Mouse (Mus musculus): Measurements from ENCODE around the gene Slc27a3.
A peak's percentile ranks its signal among the peaks of the same experiment; 100 is the strongest.

Slc27a3 gene

GRCm38 (mm10) chr3:90389511-90390490 is at the start of gene Slc27a3:
Gene Slc27a3, minus strand, starts transcription at chr3:90389938.
- peak; percentile 72 for DNase-seq (ENCODE audit: low spot score)

GRCm38 (mm10) chr3:90437131-90437530 is 47.4 kb upstream of the Slc27a3 start:
- DNase-seq (ENCODE audit: low spot score) = no peak

GRCm38 (mm10) chr3:90434073-90434730 is 44.5 kb upstream of the Slc27a3 start:
- DNase-seq (ENCODE audit: low spot score) = no peak

- DNase-seq (ENCODE audit: low spot score) = peak; percentile 98
Observed at GRCm38 (mm10) chr3:90433381-90434020, 43.8 kb upstream of the Slc27a3 start, which contains the start of gene Ints3. Gene Ints3, minus strand, starts transcription at chr3:90433622.

- DNase-seq (ENCODE audit: low spot score) = peak; percentile 73
Observed at GRCm38 (mm10) chr3:90432811-90433219, 43.1 kb upstream of the Slc27a3 start.

- no peak for DNase-seq (ENCODE audit: low spot score)
Observed at GRCm38 (mm10) chr3:90432348-90432747, 42.6 kb upstream of the Slc27a3 start.

- DNase-seq (ENCODE audit: low spot score) = no peak
Observed at GRCm38 (mm10) chr3:90429576-90429975, 39.8 kb upstream of the Slc27a3 start.

GRCm38 (mm10) chr3:90428186-90428585 is 38.4 kb upstream of the Slc27a3 start:
- DNase-seq (ENCODE audit: low spot score) = no peak

GRCm38 (mm10) chr3:90427574-90427973 is 37.8 kb upstream of the Slc27a3 start:
- no peak for DNase-seq (ENCODE audit: low spot score)

GRCm38 (mm10) chr3:90425499-90425898 is 35.8 kb upstream of the Slc27a3 start:
- DNase-seq (ENCODE audit: low spot score) = no peak

- no peak for DNase-seq (ENCODE audit: low spot score)
Observed at GRCm38 (mm10) chr3:90423549-90423948, 33.8 kb upstream of the Slc27a3 start.

GRCm38 (mm10) chr3:90420696-90421095 is 31.0 kb upstream of the Slc27a3 start:
- DNase-seq (ENCODE audit: low spot score) = no peak

GRCm38 (mm10) chr3:90413011-90413396 is 23.3 kb upstream of the Slc27a3 start:
- no peak for DNase-seq (ENCODE audit: low spot score)

GRCm38 (mm10) chr3:90412312-90413010 is 22.7 kb upstream of the Slc27a3 start:
- DNase-seq (ENCODE audit: low spot score) = peak; percentile 92

- no peak for DNase-seq (ENCODE audit: low spot score)
Observed at GRCm38 (mm10) chr3:90408721-90409120, 19.0 kb upstream of the Slc27a3 start.

GRCm38 (mm10) chr3:90406414-90406813 is 16.7 kb upstream of the Slc27a3 start:
- no peak for DNase-seq (ENCODE audit: low spot score)

GRCm38 (mm10) chr3:90404609-90405008 is 14.9 kb upstream of the Slc27a3 start:
- no peak for DNase-seq (ENCODE audit: low spot score)

- no peak for DNase-seq (ENCODE audit: low spot score)
Observed at GRCm38 (mm10) chr3:90404121-90404520, 14.4 kb upstream of the Slc27a3 start.

- no peak for DNase-seq (ENCODE audit: low spot score)
Observed at GRCm38 (mm10) chr3:90400993-90401392, 11.3 kb upstream of the Slc27a3 start.

GRCm38 (mm10) chr3:90395629-90396028 is 5.9 kb upstream of the Slc27a3 start:
- no peak for DNase-seq (ENCODE audit: low spot score)

- no peak for DNase-seq (ENCODE audit: low spot score)
Observed at GRCm38 (mm10) chr3:90392661-90393060, 2.9 kb upstream of the Slc27a3 start.

GRCm38 (mm10) chr3:90391941-90392340 is 2.2 kb upstream of the Slc27a3 start:
- no peak for DNase-seq (ENCODE audit: low spot score)

All from testis, postnatal 10 days (tissue).